Mouse (Mus musculus) limb, embryonic 11.5 days (tissue): Measurements from ENCODE around the gene Alad. TPM values are rescaled to one million over a fixed set of nuclear protein-coding genes. Genes with fewer than 3 reads are reported as not detected.

Experiments
- polyA plus RNA-seq: library from polyadenylated mRNA; unstranded; fragments of >200 nt; fragmentation: Nextera tagmentation; extraction: Ambion mirVana; gene quantifications from 2 replicates; pipeline ENCODE4 v1.2.1, GENCODE M21; 2014

Alad gene
- polyA plus RNA-seq, 1 experiment from 2014 or later: 95.9 TPM

Other genes starting within 250 kb of the Alad start
- 19.9 and 22.2 TPM in 2 replicates for gene Fkbp15, start 159.4 kb downstream of the Alad start, polyA plus RNA-seq
- gene Slc31a1, start 159.2 kb downstream of the Alad start, polyA plus RNA-seq: 43.2 and 44.7 TPM in 2 replicates
- 223 and 254 TPM in 2 replicates for gene Cdc26, start 111.3 kb downstream of the Alad start, polyA plus RNA-seq
- 36.6 and 37.3 TPM in 2 replicates for gene Prpf4, start 111.1 kb downstream of the Alad start, polyA plus RNA-seq
- not detected in 2 replicates for gene Rnf183, start 84.7 kb downstream of the Alad start, polyA plus RNA-seq
- gene Wdr31, start 49.0 kb downstream of the Alad start, polyA plus RNA-seq: 7.6 and 8.1 TPM in 2 replicates
- gene Bspry, start 39.9 kb downstream of the Alad start, polyA plus RNA-seq: 0.91 and 1.2 TPM in 2 replicates
- gene Hdhd3, start 16.5 kb downstream of the Alad start, polyA plus RNA-seq: 16.5 TPM in 2 replicates
- 107 and 116 TPM in 2 replicates for gene Pole3, start 5.2 kb upstream of the Alad start, polyA plus RNA-seq
- 1.3 and 1.4 TPM in 2 replicates for gene 4933430I17Rik, start 5.5 kb upstream of the Alad start, polyA plus RNA-seq
- 20.1 and 22.9 TPM in 2 replicates for gene Rgs3, start 39.9 kb upstream of the Alad start, polyA plus RNA-seq